Mouse (Mus musculus): ENCODE results near the gene Med12l. TPM values are rescaled to one million over a fixed set of nuclear protein-coding genes. Genes with fewer than 3 reads are reported as not detected.

Gene Med12l
- polyA plus RNA-seq, 2 experiments, result 2.4 to 4.5 TPM

DNA sequence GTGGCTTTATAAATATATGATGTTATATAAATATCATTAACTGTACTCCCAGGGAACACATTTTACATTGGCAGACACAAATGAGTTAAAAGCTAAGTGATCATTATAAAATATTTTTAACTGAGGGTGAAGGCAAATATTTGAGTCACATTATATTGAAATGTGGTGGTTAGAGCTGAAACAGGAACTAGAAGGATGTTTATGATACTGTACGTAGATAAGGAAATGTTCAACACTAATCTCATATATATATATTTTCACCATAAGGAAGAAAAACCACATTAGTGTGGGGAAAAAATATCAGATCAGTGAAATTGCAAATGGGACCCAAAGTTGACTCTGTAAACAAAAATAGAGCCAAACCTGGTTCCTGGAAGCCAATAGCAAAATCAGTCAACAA lies 154.8 kb downstream of the Med12l start:
- H3K36me3 ChIP-seq (ENCODE audit: control insufficient read depth, insufficient read depth, low read length), result no peaks in the 10 kb centered on the region
- ATAC-seq (ENCODE audit: low FRiP score, low read depth), result no peak
- no peak for DNase-seq (ENCODE audit: low spot score)
- H3K9me3 ChIP-seq (ENCODE audit: control insufficient read depth, low read length), result no peaks in the 10 kb centered on the region
- H3K9ac ChIP-seq (ENCODE audit: low read depth, low read length, severe bottlenecking), result no peak overlapping the region
- no peaks in the 10 kb centered on the region for H3K27me3 ChIP-seq (ENCODE audit: control insufficient read depth, insufficient read depth, low read length)
- TF ChIP-seq POLR2A (IDR thresholded peaks at IDR 0.05; ENCODE audit: borderline replicate concordance, extremely low read depth, insufficient read depth, insufficient read length), result no peak
- H3K4me2 ChIP-seq (replicated peaks; ENCODE audit: low read depth, low read length, severe bottlenecking), result no peak overlapping the region
- H3K4me1 ChIP-seq (ENCODE audit: control insufficient read depth, insufficient read depth, low read length), result no peaks in the 10 kb centered on the region
- H3K27ac ChIP-seq (replicated peaks; ENCODE audit: low read depth, low read length), result no peak overlapping the region
- no peak overlapping the region for H3K4me3 ChIP-seq (replicated peaks; ENCODE audit: low read length)
- WGBS, result 88% methylated on average over 1 of the region's 1 CpGs

DNA sequence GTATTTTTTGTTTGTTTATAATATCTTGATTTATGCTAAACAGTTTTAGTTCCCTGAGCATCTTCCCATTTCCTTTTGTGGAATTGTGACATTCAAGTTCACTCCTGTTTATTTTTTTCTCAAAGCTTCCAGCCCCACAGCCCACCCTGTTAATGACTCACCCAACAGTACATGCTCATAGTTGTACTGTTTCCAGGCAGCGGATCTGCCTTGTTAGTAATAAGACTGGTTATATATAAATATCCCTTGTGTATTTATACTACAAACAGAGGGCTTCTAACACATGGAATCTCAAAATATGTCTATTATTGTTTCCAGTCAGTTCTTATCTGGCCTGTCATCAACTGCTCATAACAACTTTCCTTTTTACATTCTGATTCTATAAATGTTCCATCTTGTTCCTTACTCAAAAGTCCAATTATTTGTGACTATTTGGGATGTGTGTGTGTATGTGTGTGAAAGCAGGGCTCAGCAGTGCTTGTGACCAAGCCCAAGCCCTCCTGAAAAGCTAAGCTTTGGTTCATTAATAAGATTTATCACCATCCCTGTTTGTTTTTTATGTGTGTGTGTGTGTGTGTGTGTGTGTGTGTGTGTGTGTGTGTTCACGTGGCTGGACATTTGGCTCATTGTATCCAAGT lies 161.9 kb downstream of the Med12l start:
- Histone ChIP-seq H3K4me1 (ENCODE audit: control insufficient read depth, insufficient read depth, low read length) (no peaks in the 10 kb centered on the region), H3K27ac (replicated peaks; ENCODE audit: low read depth, low read length) (no peak overlapping the region), H3K4me3 (replicated peaks; ENCODE audit: low read length) (no peak overlapping the region), H3K9me3 (ENCODE audit: control insufficient read depth, low read length) (no peaks in the 10 kb centered on the region), H3K9ac (ENCODE audit: low read depth, low read length, severe bottlenecking) (no peak overlapping the region), H3K36me3 (ENCODE audit: control insufficient read depth, insufficient read depth, low read length) (no peaks in the 10 kb centered on the region), H3K27me3 (ENCODE audit: control insufficient read depth, insufficient read depth, low read length) (no peaks in the 10 kb centered on the region), H3K4me2 (replicated peaks; ENCODE audit: low read depth, low read length, severe bottlenecking) (no peak overlapping the region)
- WGBS, result 77% methylated on average over 2 of the region's 2 CpGs
- ATAC-seq (ENCODE audit: low FRiP score, low read depth), result no peak
- no peak for DNase-seq (ENCODE audit: low spot score)
- TF ChIP-seq POLR2A (IDR thresholded peaks at IDR 0.05; ENCODE audit: borderline replicate concordance, extremely low read depth, insufficient read depth, insufficient read length), result no peak

DNA sequence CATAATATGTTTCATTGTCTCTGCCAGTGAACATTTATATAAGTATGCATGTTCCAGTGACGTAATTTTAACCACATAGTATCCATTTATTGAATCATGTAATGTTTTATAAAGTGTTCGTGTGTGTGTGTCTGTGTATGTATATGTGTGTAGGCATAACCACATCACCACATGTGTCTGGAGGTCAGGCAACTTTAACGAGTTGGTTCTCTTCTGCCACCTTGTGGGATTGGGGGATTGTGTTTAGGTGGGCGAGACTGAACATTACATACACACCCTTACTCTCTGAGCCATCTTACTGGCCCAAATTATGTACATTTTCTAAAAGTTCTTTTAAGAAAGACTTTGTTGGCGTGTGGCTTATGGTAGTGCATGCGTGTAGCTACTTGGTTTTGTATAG lies 162.9 kb downstream of the Med12l start:
- WGBS, result 84% methylated on average over 6 of the region's 6 CpGs
- H3K4me2 ChIP-seq (replicated peaks; ENCODE audit: low read depth, low read length, severe bottlenecking), result no peak overlapping the region
- H3K9ac ChIP-seq (ENCODE audit: low read depth, low read length, severe bottlenecking), result no peak overlapping the region
- H3K4me1 ChIP-seq (ENCODE audit: control insufficient read depth, insufficient read depth, low read length), result no peaks in the 10 kb centered on the region
- no peaks in the 10 kb centered on the region for H3K9me3 ChIP-seq (ENCODE audit: control insufficient read depth, low read length)
- no peak overlapping the region for H3K4me3 ChIP-seq (replicated peaks; ENCODE audit: low read length)
- no peak for TF ChIP-seq POLR2A (IDR thresholded peaks at IDR 0.05; ENCODE audit: borderline replicate concordance, extremely low read depth, insufficient read depth, insufficient read length)
- H3K27ac ChIP-seq (replicated peaks; ENCODE audit: low read depth, low read length), result no peak overlapping the region
- no peaks in the 10 kb centered on the region for H3K27me3 ChIP-seq (ENCODE audit: control insufficient read depth, insufficient read depth, low read length)
- no peak for ATAC-seq (ENCODE audit: low FRiP score, low read depth)
- DNase-seq (ENCODE audit: low spot score), result no peak
- H3K36me3 ChIP-seq (ENCODE audit: control insufficient read depth, insufficient read depth, low read length), result no peaks in the 10 kb centered on the region

DNA sequence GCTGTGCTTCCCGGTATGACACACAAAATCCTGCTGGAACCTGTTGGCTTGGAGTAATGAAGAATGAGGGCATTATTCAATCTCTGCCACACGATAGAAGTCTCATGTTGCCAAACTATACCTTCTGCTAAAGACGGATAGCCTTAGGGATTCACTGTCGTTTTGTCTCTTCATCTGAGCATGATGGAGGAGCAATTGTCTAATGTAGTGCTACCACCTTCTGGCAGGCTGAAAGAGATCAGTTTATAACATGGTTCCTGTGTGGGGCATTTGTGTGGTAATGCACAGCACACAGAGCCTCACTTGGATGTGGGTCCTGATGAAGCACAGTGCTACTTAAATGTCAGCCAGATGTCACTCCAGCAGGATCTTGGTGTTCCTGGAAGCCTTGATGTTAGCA lies 163.6 kb downstream of the Med12l start:
- no peak for TF ChIP-seq POLR2A (IDR thresholded peaks at IDR 0.05; ENCODE audit: borderline replicate concordance, extremely low read depth, insufficient read depth, insufficient read length)

DNA sequence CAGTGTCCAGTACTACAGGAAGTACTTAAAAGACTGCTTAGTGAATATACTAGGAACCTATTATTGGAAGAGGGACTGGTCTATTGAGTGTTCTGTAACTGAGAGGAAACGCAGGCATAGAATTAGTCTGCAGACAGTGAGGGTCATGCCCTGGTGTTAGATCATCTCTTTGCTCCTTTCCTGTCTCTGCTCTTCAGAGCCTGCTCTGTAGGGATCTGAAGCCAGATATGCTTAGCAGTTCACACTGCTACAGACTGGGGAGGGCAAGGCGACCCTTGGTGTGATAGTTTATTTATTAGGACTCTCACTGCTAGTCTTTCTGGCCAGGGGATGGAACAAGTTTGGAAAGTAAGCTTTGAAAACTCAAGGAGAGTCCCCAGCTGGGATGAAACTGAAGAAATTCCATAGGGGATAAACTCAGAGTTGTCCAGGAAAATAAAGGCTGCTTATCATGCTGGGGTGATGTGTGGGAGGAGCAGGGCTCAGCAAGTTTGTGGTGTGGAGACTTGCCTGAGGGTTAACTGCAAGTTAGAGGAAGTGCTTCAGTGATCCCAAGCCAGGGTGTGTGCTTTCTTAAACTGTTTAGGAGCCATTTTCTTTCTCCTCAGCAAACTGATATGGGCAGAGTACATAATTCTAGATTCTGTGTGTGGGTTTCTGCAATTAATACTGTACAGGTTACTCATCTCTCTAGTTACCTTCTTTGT lies 164.4 kb downstream of the Med12l start:
- Histone ChIP-seq H3K4me2 (replicated peaks; ENCODE audit: low read depth, low read length, severe bottlenecking) (no peak overlapping the region), H3K9me3 (ENCODE audit: control insufficient read depth, low read length) (no peaks in the 10 kb centered on the region), H3K27ac (replicated peaks; ENCODE audit: low read depth, low read length) (no peak overlapping the region), H3K36me3 (ENCODE audit: control insufficient read depth, insufficient read depth, low read length) (no peaks in the 10 kb centered on the region), H3K4me3 (replicated peaks; ENCODE audit: low read length) (no peak overlapping the region), H3K27me3 (ENCODE audit: control insufficient read depth, insufficient read depth, low read length) (no peaks in the 10 kb centered on the region), H3K4me1 (ENCODE audit: control insufficient read depth, insufficient read depth, low read length) (no peaks in the 10 kb centered on the region), H3K9ac (ENCODE audit: low read depth, low read length, severe bottlenecking) (no peak overlapping the region)
- WGBS, result 52% methylated on average over 2 of the region's 2 CpGs
- DNase-seq (ENCODE audit: low spot score) (no peak), ATAC-seq (ENCODE audit: low FRiP score, low read depth) (no peak)
- TF ChIP-seq POLR2A (IDR thresholded peaks at IDR 0.05; ENCODE audit: borderline replicate concordance, extremely low read depth, insufficient read depth, insufficient read length), result no peak

More for the DNA sequence above, 163.6 kb downstream of the Med12l start:
- Histone ChIP-seq H3K36me3 (ENCODE audit: control insufficient read depth, insufficient read depth, low read length) (no peaks in the 10 kb centered on the region), H3K9ac (ENCODE audit: low read depth, low read length, severe bottlenecking) (no peak overlapping the region), H3K9me3 (ENCODE audit: control insufficient read depth, low read length) (no peaks in the 10 kb centered on the region), H3K4me3 (replicated peaks; ENCODE audit: low read length) (no peak overlapping the region), H3K4me2 (replicated peaks; ENCODE audit: low read depth, low read length, severe bottlenecking) (no peak overlapping the region), H3K27ac (replicated peaks; ENCODE audit: low read depth, low read length) (no peak overlapping the region), H3K27me3 (ENCODE audit: control insufficient read depth, insufficient read depth, low read length) (no peaks in the 10 kb centered on the region), H3K4me1 (ENCODE audit: control insufficient read depth, insufficient read depth, low read length) (no peaks in the 10 kb centered on the region)
- no peak for DNase-seq (ENCODE audit: low spot score)
- 68% methylated on average over 4 of the region's 4 CpGs for WGBS
- ATAC-seq (ENCODE audit: low FRiP score, low read depth), result no peak

Measured in limb, embryonic 14.5 days (tissue).